Mouse (Mus musculus) MEL-GATA-1-ER (cell line): Measurements from ENCODE around the gene Tacr2.

Experiments used
- DNase-seq: peaks from one replicate; pipeline ENCODE4 v3.0.0-alpha.2; 2012; ENCODE audit warnings: low read depth; ENCODE audit errors: extremely low read depth

Gene Tacr2

GRCm38 (mm10) chr10:62296086-62296872 is 44.0 kb downstream of the Tacr2 start:
- DNase-seq = no peak

GRCm38 (mm10) chr10:62300006-62300827 is 48.0 kb downstream of the Tacr2 start:
- no peak for DNase-seq

GRCm38 (mm10) chr10:62305090-62305489 is 52.9 kb downstream of the Tacr2 start:
- DNase-seq = no peak

GRCm38 (mm10) chr10:62306483-62306882 is 54.2 kb downstream of the Tacr2 start:
- DNase-seq = no peak

GRCm38 (mm10) chr10:62308896-62309491 is 56.8 kb downstream of the Tacr2 start:
- DNase-seq = no peak

GRCm38 (mm10) chr10:62309593-62309992 is 57.4 kb downstream of the Tacr2 start:
- DNase-seq = no peak

- no peak for DNase-seq
Measured at GRCm38 (mm10) chr10:62310259-62311039, 58.2 kb downstream of the Tacr2 start.

- DNase-seq = peak; percentile 76
Measured at GRCm38 (mm10) chr10:62311464-62311863, 59.2 kb downstream of the Tacr2 start.

GRCm38 (mm10) chr10:62313140-62313539 is 60.9 kb downstream of the Tacr2 start:
- DNase-seq = no peak

GRCm38 (mm10) chr10:62313885-62314424 is 61.7 kb downstream of the Tacr2 start:
- DNase-seq = no peak
